Mouse (Mus musculus) brain, embryonic 14.5 days (tissue): ENCODE data around the gene Tmtc1.

Experiments
- CTCF ChIP-seq: fragments of 200-500 bp; IDR thresholded peaks from 2 replicates; pipeline ENCODE4 v1.5.1; 2012; ENCODE audit warnings: inconsistent platforms, mild to moderate bottlenecking, moderate library complexity, borderline replicate concordance; ENCODE audit not compliant: insufficient read depth, insufficient read length; ENCODE audit errors: extremely low read depth
- POLR2A ChIP-seq: fragments of 200-500 bp; IDR thresholded peaks from 2 replicates; pipeline ENCODE4 v1.6.1; 2012; ENCODE audit warnings: mild to moderate bottlenecking, inconsistent platforms, borderline replicate concordance; ENCODE audit not compliant: poor library complexity, insufficient read depth, insufficient read length, severe bottlenecking; ENCODE audit errors: extremely low read depth

GRCm38 (mm10) chr6:148305191-148305590, 139.0 kb downstream of the Tmtc1 start:
- TF ChIP-seq CTCF (no peak), POLR2A (no peak)
